Mouse (Mus musculus): ENCODE results near the gene Vash1. TPM values are rescaled to one million over a fixed set of nuclear protein-coding genes. Genes with fewer than 3 reads are reported as not detected.

Vash1 gene
- polyA plus RNA-seq, 1 experiment = 1.8 TPM

GRCm38 (mm10) chr12:86680591-86681193, 2.2 kb downstream of the Vash1 start:
- H3K4me3 ChIP-seq (ENCODE audit: insufficient read depth, low read length) = no peak overlapping the region
- no peak overlapping the region for H3K27ac ChIP-seq (ENCODE audit: insufficient read depth, low read length)
- peaks cover 2% of the 10 kb centered on the region; the same call in 1 of the 2 replicates for H3K4me1 ChIP-seq (ENCODE audit: control insufficient read depth, insufficient read depth, low read length)
- no peak for TF ChIP-seq CTCF (IDR thresholded peaks at IDR 0.05; ENCODE audit: borderline replicate concordance, insufficient read depth, low read length)
- no peak for TF ChIP-seq POLR2A (IDR thresholded peaks at IDR 0.05; ENCODE audit: low read depth, low read length)

GRCm38 (mm10) chr12:86681626-86682025, 3.1 kb downstream of the Vash1 start:
- TF ChIP-seq CTCF (IDR thresholded peaks at IDR 0.05; ENCODE audit: borderline replicate concordance, insufficient read depth, low read length) (no peak), POLR2A (IDR thresholded peaks at IDR 0.05; ENCODE audit: low read depth, low read length) (no peak)
- H3K4me3 ChIP-seq (ENCODE audit: insufficient read depth, low read length) = no peak overlapping the region
- no peak overlapping the region for H3K27ac ChIP-seq (ENCODE audit: insufficient read depth, low read length)
- H3K4me1 ChIP-seq (ENCODE audit: control insufficient read depth, insufficient read depth, low read length) = peaks cover 2% of the 10 kb centered on the region; the same call in 1 of the 2 replicates

- Histone ChIP-seq H3K4me3 (ENCODE audit: insufficient read depth, low read length) (no peak overlapping the region), H3K4me1 (ENCODE audit: control insufficient read depth, insufficient read depth, low read length) (peaks cover 2% of the 10 kb centered on the region; the same call in 1 of the 2 replicates), H3K27ac (ENCODE audit: insufficient read depth, low read length) (no peak overlapping the region)
- no peak for TF ChIP-seq POLR2A (IDR thresholded peaks at IDR 0.05; ENCODE audit: low read depth, low read length)
Observed at GRCm38 (mm10) chr12:86682178-86682577, 3.7 kb downstream of the Vash1 start.

GRCm38 (mm10) chr12:86683698-86684097, 5.2 kb downstream of the Vash1 start:
- TF ChIP-seq POLR2A (IDR thresholded peaks at IDR 0.05; ENCODE audit: low read depth, low read length) = no peak
- no peak for TF ChIP-seq CTCF (IDR thresholded peaks at IDR 0.05; ENCODE audit: borderline replicate concordance, insufficient read depth, low read length)
- H3K27ac ChIP-seq (ENCODE audit: insufficient read depth, low read length) = no peak overlapping the region

GRCm38 (mm10) chr12:86685275-86685674, 6.8 kb downstream of the Vash1 start:
- no peak overlapping the region for H3K27ac ChIP-seq (ENCODE audit: insufficient read depth, low read length)
- H3K4me3 ChIP-seq (ENCODE audit: insufficient read depth, low read length) = no peak overlapping the region
- H3K4me1 ChIP-seq (ENCODE audit: control insufficient read depth, insufficient read depth, low read length) = no peaks in the 10 kb centered on the region
- TF ChIP-seq POLR2A (IDR thresholded peaks at IDR 0.05; ENCODE audit: low read depth, low read length) (no peak), CTCF (IDR thresholded peaks at IDR 0.05; ENCODE audit: borderline replicate concordance, insufficient read depth, low read length) (no peak)

More at GRCm38 (mm10) chr12:86683698-86684097, 5.2 kb downstream of the Vash1 start:
- Histone ChIP-seq H3K4me3 (ENCODE audit: insufficient read depth, low read length) (no peak overlapping the region), H3K4me1 (ENCODE audit: control insufficient read depth, insufficient read depth, low read length) (peaks cover 2% of the 10 kb centered on the region; the same call in 1 of the 2 replicates)

GRCm38 (mm10) chr12:86686551-86687330, 8.2 kb downstream of the Vash1 start:
- Histone ChIP-seq H3K4me3 (ENCODE audit: insufficient read depth, low read length) (no peak overlapping the region), H3K4me1 (ENCODE audit: control insufficient read depth, insufficient read depth, low read length) (no peaks in the 10 kb centered on the region), H3K27ac (ENCODE audit: insufficient read depth, low read length) (no peak overlapping the region)
- no peak for TF ChIP-seq CTCF (IDR thresholded peaks at IDR 0.05; ENCODE audit: borderline replicate concordance, insufficient read depth, low read length)
- no peak for TF ChIP-seq POLR2A (IDR thresholded peaks at IDR 0.05; ENCODE audit: low read depth, low read length)

- TF ChIP-seq POLR2A (IDR thresholded peaks at IDR 0.05; ENCODE audit: low read depth, low read length) (no peak), CTCF (IDR thresholded peaks at IDR 0.05; ENCODE audit: borderline replicate concordance, insufficient read depth, low read length) (no peak)
- Histone ChIP-seq H3K4me1 (ENCODE audit: control insufficient read depth, insufficient read depth, low read length) (no peaks in the 10 kb centered on the region), H3K27ac (ENCODE audit: insufficient read depth, low read length) (no peak overlapping the region), H3K4me3 (ENCODE audit: insufficient read depth, low read length) (no peak overlapping the region)
Observed at GRCm38 (mm10) chr12:86687445-86687955, 9.0 kb downstream of the Vash1 start.

- H3K27ac ChIP-seq (ENCODE audit: insufficient read depth, low read length) = no peak overlapping the region
- no peak for TF ChIP-seq CTCF (IDR thresholded peaks at IDR 0.05; ENCODE audit: borderline replicate concordance, insufficient read depth, low read length)
- no peak for TF ChIP-seq POLR2A (IDR thresholded peaks at IDR 0.05; ENCODE audit: low read depth, low read length)
- H3K4me3 ChIP-seq (ENCODE audit: insufficient read depth, low read length) = no peak overlapping the region
- no peaks in the 10 kb centered on the region for H3K4me1 ChIP-seq (ENCODE audit: control insufficient read depth, insufficient read depth, low read length)
Observed at GRCm38 (mm10) chr12:86687971-86688573, 9.6 kb downstream of the Vash1 start.

GRCm38 (mm10) chr12:86688917-86689316, 10.4 kb downstream of the Vash1 start:
- Histone ChIP-seq H3K27ac (ENCODE audit: insufficient read depth, low read length) (no peak overlapping the region), H3K4me3 (ENCODE audit: insufficient read depth, low read length) (no peak overlapping the region), H3K4me1 (ENCODE audit: control insufficient read depth, insufficient read depth, low read length) (peaks cover 3% of the 10 kb centered on the region; the same call in 1 of the 2 replicates)
- TF ChIP-seq CTCF (IDR thresholded peaks at IDR 0.05; ENCODE audit: borderline replicate concordance, insufficient read depth, low read length) = no peak
- no peak for TF ChIP-seq POLR2A (IDR thresholded peaks at IDR 0.05; ENCODE audit: low read depth, low read length)
